Mouse (Mus musculus): ENCODE data around the gene Lhfpl5.

Lhfpl5 gene

GRCm38 (mm10) chr17:28628248-28629124, 53.0 kb downstream of the Lhfpl5 start:
- DNase-seq = peak; percentile 27

DNA sequence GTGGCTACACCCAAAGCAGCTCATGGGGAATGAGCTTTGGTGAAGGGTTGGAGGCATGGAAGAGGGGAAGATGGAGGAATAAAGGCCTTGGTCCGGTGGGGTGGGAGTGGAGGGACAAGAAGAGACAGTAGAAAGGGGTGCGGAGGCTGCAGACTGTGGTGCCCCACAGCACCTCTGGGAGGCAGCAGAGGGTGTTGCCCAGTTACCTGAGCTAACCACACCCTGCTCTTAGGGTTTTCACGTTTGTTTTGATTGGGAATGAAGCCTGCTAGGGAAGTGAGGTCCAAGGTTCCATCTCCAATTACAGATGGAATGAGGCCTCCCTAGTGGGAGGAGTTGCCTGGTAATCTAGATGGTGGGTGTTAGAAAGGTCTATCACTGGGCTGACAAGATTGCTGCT, 53.7 kb downstream of the Lhfpl5 start:
- DNase-seq = no peak

Data from kidney, postnatal 10 days (tissue).